Mouse (Mus musculus) C2C12 (cell line): ENCODE data around the gene Gxylt2.

Experiments used
- CTCF ChIP-seq: IDR thresholded peaks from one replicate; pipeline ENCODE4 v1.5.1; 2011; ENCODE audit not compliant: control insufficient read depth, insufficient read depth, insufficient read length
- FOSL1 ChIP-seq: IDR thresholded peaks from one replicate; pipeline ENCODE4 v1.8.0; 2011; ENCODE audit warnings: mild to moderate bottlenecking, low read length; ENCODE audit not compliant: poor library complexity, insufficient read depth, severe bottlenecking
- MAX ChIP-seq: IDR thresholded peaks from one replicate; pipeline ENCODE4 v1.6.1; 2011; ENCODE audit warnings: mild to moderate bottlenecking, control low read depth
- MYOG ChIP-seq: IDR thresholded peaks from one replicate; pipeline ENCODE4 v1.6.1; 2011; ENCODE audit not compliant: control insufficient read depth, insufficient read length; ENCODE audit errors: extremely low read depth
- USF1 ChIP-seq: IDR thresholded peaks from one replicate; pipeline ENCODE4 v1.6.1; 2011; ENCODE audit warnings: low read depth, mild to moderate bottlenecking, control low read depth, moderate library complexity

- no peak for TF ChIP-seq CTCF
- peak; percentile 98 for TF ChIP-seq MAX
- peak; percentile 99 for TF ChIP-seq FOSL1
- TF ChIP-seq USF1, result peak; percentile 67
- no peak for TF ChIP-seq MYOG
These were observed 96.0 kb downstream of the Gxylt2 start for GRCm38 (mm10) chr6:100800497-100800955.
